In genomic region chr19:36918441-36919301, GRCm38 (mm10) we compare ENCODE assay signal across 8 mouse cellular contexts. TPM values are rescaled to one million over a fixed set of nuclear protein-coding genes. Genes with fewer than 3 reads are reported as not detected.
A peak's percentile ranks its signal among the peaks of the same experiment; 100 is the strongest.
DNase-seq lines count a peak whose midpoint lies in the region; ATAC-seq and TF ChIP-seq lines count a peak whose summit lies in the region.

No protein-coding gene starts in this region.

- 0% methylated on average over 84 of the region's 85 CpGs for WGBS in hindbrain, postnatal 0 days

- H3K4me1 ChIP-seq in hindbrain, postnatal 0 days (ENCODE audit: insufficient read depth, low read length) = no peaks in the 10 kb centered on the region

- peak; percentile 92 for ATAC-seq in hindbrain, postnatal 0 days
- ATAC-seq in megakaryocyte-erythroid progenitor cell, adult 5-6 weeks (replicated peaks; ENCODE audit: low FRiP score, low TSS enrichment, poor library complexity, severe bottlenecking) = peak; percentile 66

- intact Hi-C loops in gastrocnemius, adult 2 months (cut with DNase I) = loop anchor here (2.0 kb wide), 1 partner anchor 102 kb away; no protein-coding TSS in a partner anchor
- intact Hi-C loops in left cerebral cortex, postnatal 14 days (cut with DNase I) = loop anchor here (2.0 kb wide), 1 partner anchor 102 kb away; no protein-coding TSS in a partner anchor

- DNase-seq in T-cell, adult 2 months (ENCODE audit: low spot score) = peak; percentile 50
- DNase-seq in cerebellum, postnatal 4 days (ENCODE audit: low spot score in 2 of 2) = peak; percentile 60 to 75
- peak; percentile 87 for DNase-seq in gastrocnemius, adult 2 months
- peak; percentile 89 for DNase-seq in hindbrain, postnatal 0 days (ENCODE audit: low spot score)
- DNase-seq in left cerebral cortex, postnatal 14 days (ENCODE audit: low spot score in 2 of 2) = peak; percentile 78
- peak; percentile 85 for DNase-seq in right cerebral cortex, postnatal 25 days
- DNase-seq in urinary bladder, postnatal 36 days (ENCODE audit: low spot score in 2 of 2) = peak; percentile 70 to 78

- peak overlapping the region; percentile 97 for H3K4me3 ChIP-seq in gastrocnemius, adult 2 months
- H3K4me3 ChIP-seq in hindbrain, postnatal 0 days (ENCODE audit: low read length) = peak overlapping the region; percentile 73

- H3K36me3 ChIP-seq in hindbrain, postnatal 0 days (ENCODE audit: insufficient read depth, low read length) = no peaks in the 10 kb centered on the region

- peak; percentile 57 for TF ChIP-seq CTCF in gastrocnemius, adult 2 months (IDR thresholded peaks at IDR 0.05)
- TF ChIP-seq CTCF in hindbrain, postnatal 0 days (IDR thresholded peaks at IDR 0.05; ENCODE audit: low read depth) = peak; percentile 71

- H3K9me3 ChIP-seq in hindbrain, postnatal 0 days (ENCODE audit: low read length) = no peaks in the 10 kb centered on the region

- peak overlapping the region; percentile 92 for H3K4me2 ChIP-seq in hindbrain, postnatal 0 days (ENCODE audit: low read depth, low read length)

- H3K9ac ChIP-seq in hindbrain, postnatal 0 days (replicated peaks; ENCODE audit: low read length) = peak overlapping the region; percentile 84

- H3K27me3 ChIP-seq in hindbrain, postnatal 0 days (ENCODE audit: insufficient read depth, low read length) = no peaks in the 10 kb centered on the region

- peak overlapping the region; percentile 91 for H3K27ac ChIP-seq in gastrocnemius, adult 2 months
- H3K27ac ChIP-seq in hindbrain, postnatal 0 days = peak overlapping the region; percentile 91

RNA-seq across cellular contexts. Expression of gene Fgfbp3, which starts 0.7 kb away (rescaled TPM):
- 1 to 10 TPM; 1.3 to 2.3 TPM for total RNA-seq in gastrocnemius, adult 2 months (2021)
- total RNA-seq in hindbrain, postnatal 0 days (2014; rRNA removed) = 19.8 and 34.5 TPM in 2 replicates
- 26.4 and 27.7 TPM in 2 replicates for polyA plus RNA-seq in hindbrain, postnatal 0 days (2015; fragmentation: Nextera tagmentation; extraction: Ambion mirVana)
- 1 to 10 TPM; 5.5 to 7.8 TPM for total RNA-seq in left cerebral cortex, postnatal 14 days (2021)
- 4.0 and 5.2 TPM in 2 replicates for total RNA-seq in megakaryocyte-erythroid progenitor cell, adult 5-6 weeks (2014; fragmentation: Nextera tagmentation)
- 6.0 and 10.6 TPM in 2 replicates for total RNA-seq in megakaryocyte-erythroid progenitor cell, adult 5-6 weeks (2017)

RNA-seq across cellular contexts. Expression of gene Btaf1, which starts 7.2 kb away (rescaled TPM):
- 10 to 100 TPM in 1 of 2 experiments, 1 to 10 TPM in 1; 9.8 to 13.5 TPM for total RNA-seq in gastrocnemius, adult 2 months (2021)
- 16.9 and 17.1 TPM in 2 replicates for total RNA-seq in hindbrain, postnatal 0 days (2014; rRNA removed)
- polyA plus RNA-seq in hindbrain, postnatal 0 days (2015; fragmentation: Nextera tagmentation; extraction: Ambion mirVana) = 3.5 TPM in 2 replicates
- total RNA-seq in left cerebral cortex, postnatal 14 days (2021) = 10 to 100 TPM; 24.6 to 27.0 TPM
- total RNA-seq in megakaryocyte-erythroid progenitor cell, adult 5-6 weeks (2014; fragmentation: Nextera tagmentation) = 68.1 and 86.4 TPM in 2 replicates
- 131 and 145 TPM in 2 replicates for total RNA-seq in megakaryocyte-erythroid progenitor cell, adult 5-6 weeks (2017)

Comparison
In these comparisons a context has a peak if more than half of its experiments do, and no peak if none do; other contexts are left out.
1. Peak in every context shown above with its lines: DNase-seq, ATAC-seq, H3K4me3 ChIP-seq and H3K27ac ChIP-seq.